Mouse (Mus musculus) lung, embryonic 14.5 days (tissue): Measurements from ENCODE around the gene Gigyf1. TPM values are rescaled to one million over a fixed set of nuclear protein-coding genes. Genes with fewer than 3 reads are reported as not detected.
A peak's percentile ranks its signal among the peaks of the same experiment; 100 is the strongest.

Experiments
- ATAC-seq: fragments of 200-750 bp; cut with Nextera tagmentation; 2 replicates; pipeline ENCODE4 v1.8.0; 2017; ENCODE audit warnings: mild to moderate bottlenecking, moderate TSS enrichment, moderate library complexity; ENCODE audit not compliant: insufficient read depth
- DNase-seq: peaks from one replicate; pipeline ENCODE4 v3.0.0-alpha.2; 2015
- H3K27ac ChIP-seq: fragments of 300-500 bp; sonication (generic); 2 replicates; pipeline ENCODE4 v1.5.1; 2014; ENCODE audit warnings: low read depth, mild to moderate bottlenecking, moderate library complexity
- H3K27me3 ChIP-seq: fragments of 300-500 bp; sonication (generic); 2 replicates; pipeline ENCODE4 v1.6.1; 2014; ENCODE audit warnings: low read length, control low read depth; ENCODE audit not compliant: insufficient read depth
- H3K36me3 ChIP-seq: fragments of 300-500 bp; sonication (generic); 2 replicates; pipeline ENCODE4 v1.6.1; 2014; ENCODE audit warnings: control low read depth; ENCODE audit not compliant: insufficient read depth
- H3K4me1 ChIP-seq: fragments of 300-500 bp; sonication (generic); 2 replicates; pipeline ENCODE4 v1.6.1; 2014; ENCODE audit warnings: antibody characterized with exemption, control low read depth; ENCODE audit not compliant: insufficient read depth
- H3K4me2 ChIP-seq: fragments of 300-500 bp; sonication (generic); 2 replicates; pipeline ENCODE4 v1.6.1; 2014; ENCODE audit warnings: mild to moderate bottlenecking
- H3K4me3 ChIP-seq: fragments of 300-500 bp; sonication (generic); 2 replicates; pipeline ENCODE4 v1.5.1; 2014; ENCODE audit warnings: low read depth, low read length
- H3K9ac ChIP-seq: fragments of 300-500 bp; sonication (generic); 2 replicates; pipeline ENCODE4 v1.6.1; 2014
- H3K9me3 ChIP-seq: fragments of 300-500 bp; sonication (generic); 2 replicates; pipeline ENCODE4 v1.6.1; 2016; ENCODE audit warnings: low read depth, low read length, control low read depth
- CTCF ChIP-seq: IDR thresholded peaks from 2 replicates; pipeline ENCODE4 v1.5.1; 2016; ENCODE audit warnings: antibody characterized with exemption, low read depth
- WGBS: fragments of 180-500 bp; shearing (Covaris S2); extraction: QIAGEN DNeasy Blood & Tissue Kit; methylation state at CpG from one replicate; pipeline ENCODE4 v1.1.7; 2014; 5-methylcytosine and 5-hydroxymethylcytosine counted together
- polyA plus RNA-seq: library from polyadenylated mRNA; unstranded; fragments of >200 nt; fragmentation: Nextera tagmentation; extraction: Ambion mirVana; gene quantifications from 2 replicates; pipeline ENCODE4 v1.2.1, GENCODE M21; 2014

Gigyf1 gene
- polyA plus RNA-seq, 1 experiment from 2014 or later: 11.1 TPM

DNA sequence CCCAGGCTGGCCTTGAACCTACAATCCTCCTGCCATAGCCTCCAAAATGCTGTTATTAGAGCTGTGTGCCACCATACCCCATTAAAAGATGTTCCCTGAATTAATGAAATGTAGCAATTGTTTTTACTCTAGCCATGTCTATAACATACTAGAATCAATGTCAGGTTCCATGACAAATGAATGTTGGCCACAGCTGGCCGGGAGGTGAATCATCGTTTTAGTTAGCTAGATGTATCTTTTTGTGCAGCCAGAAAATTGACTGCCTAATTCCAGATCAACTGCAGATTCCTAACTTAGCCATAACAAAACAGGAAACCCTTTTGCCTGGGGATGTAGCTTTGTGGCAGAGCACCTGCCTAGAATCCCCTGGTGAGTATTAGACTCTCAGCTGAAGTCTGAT lies 31.5 kb downstream of the Gigyf1 start:
- Histone ChIP-seq H3K9me3 (no peaks in the 10 kb centered on the region), H3K27me3 (peaks cover 12% of the 10 kb centered on the region), H3K4me2 (no peak overlapping the region), H3K4me1 (no peaks in the 10 kb centered on the region), H3K36me3 (no peaks in the 10 kb centered on the region), H3K27ac (no peak overlapping the region), H3K9ac (no peak overlapping the region), H3K4me3 (no peak overlapping the region)
- no peak for TF ChIP-seq CTCF
- ATAC-seq (no peak), DNase-seq (no peak)
- 63% methylated on average over 2 of the region's 2 CpGs for WGBS

DNA sequence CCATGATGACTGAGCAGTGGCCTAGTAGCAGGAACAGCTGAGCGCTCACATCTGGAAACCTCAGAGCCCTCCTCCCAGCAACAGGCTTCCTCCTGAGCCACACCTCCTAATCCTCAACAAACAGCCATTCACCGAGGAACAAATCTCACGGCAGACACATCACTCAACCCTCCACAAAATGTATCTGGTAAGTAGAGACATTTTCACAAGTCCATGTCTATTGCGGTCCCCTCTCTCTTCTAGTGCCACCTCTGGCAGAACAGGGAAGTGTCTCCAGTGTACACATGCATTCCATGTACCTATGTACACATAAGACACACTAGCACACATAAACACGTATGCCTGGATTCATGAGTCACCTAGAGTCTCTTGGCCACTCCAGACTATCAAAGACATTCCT lies 32.8 kb downstream of the Gigyf1 start:
- Histone ChIP-seq H3K4me3 (no peak overlapping the region), H3K4me2 (no peak overlapping the region), H3K9me3 (no peaks in the 10 kb centered on the region), H3K36me3 (no peaks in the 10 kb centered on the region), H3K27ac (no peak overlapping the region), H3K4me1 (no peaks in the 10 kb centered on the region), H3K27me3 (peaks cover 16% of the 10 kb centered on the region), H3K9ac (no peak overlapping the region)
- TF ChIP-seq CTCF: peak; percentile 38; the same call in 1 of the 2 replicates
- no peak for ATAC-seq
- no peak for DNase-seq
- 64% methylated on average over 5 of the region's 5 CpGs for WGBS

DNA sequence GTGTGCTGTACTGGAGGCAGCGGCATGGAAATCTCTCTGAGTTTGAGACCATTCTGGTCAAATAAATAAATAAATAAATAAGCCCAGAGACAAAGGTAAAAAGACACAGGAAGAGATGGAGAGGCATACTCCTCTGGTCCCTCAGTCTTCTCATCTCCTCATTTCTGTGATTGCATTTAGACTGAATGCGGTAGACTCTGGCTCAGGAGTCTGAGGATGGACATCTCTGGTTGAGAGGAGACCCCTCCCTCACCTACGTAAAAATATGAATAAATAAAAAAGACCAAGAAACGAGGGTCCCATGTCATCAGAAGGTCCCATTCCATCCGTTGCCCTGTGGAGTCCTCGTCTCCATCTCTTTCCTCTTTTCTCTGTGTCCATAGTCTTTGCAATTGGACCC lies 34.7 kb downstream of the Gigyf1 start:
- H3K27me3 ChIP-seq: peaks cover 16% of the 10 kb centered on the region
- ATAC-seq (no peak), DNase-seq (no peak)
- H3K9ac ChIP-seq: no peak overlapping the region
- H3K4me1 ChIP-seq: no peaks in the 10 kb centered on the region
- 31% methylated on average over 6 of the region's 6 CpGs for WGBS
- no peaks in the 10 kb centered on the region for H3K9me3 ChIP-seq
- no peaks in the 10 kb centered on the region for H3K36me3 ChIP-seq
- H3K4me2 ChIP-seq: peak overlapping the region; percentile 51
- peak overlapping the region; percentile 10; the same call in 1 of the 2 replicates for H3K4me3 ChIP-seq
- H3K27ac ChIP-seq: no peak overlapping the region
- TF ChIP-seq CTCF: no peak

DNA sequence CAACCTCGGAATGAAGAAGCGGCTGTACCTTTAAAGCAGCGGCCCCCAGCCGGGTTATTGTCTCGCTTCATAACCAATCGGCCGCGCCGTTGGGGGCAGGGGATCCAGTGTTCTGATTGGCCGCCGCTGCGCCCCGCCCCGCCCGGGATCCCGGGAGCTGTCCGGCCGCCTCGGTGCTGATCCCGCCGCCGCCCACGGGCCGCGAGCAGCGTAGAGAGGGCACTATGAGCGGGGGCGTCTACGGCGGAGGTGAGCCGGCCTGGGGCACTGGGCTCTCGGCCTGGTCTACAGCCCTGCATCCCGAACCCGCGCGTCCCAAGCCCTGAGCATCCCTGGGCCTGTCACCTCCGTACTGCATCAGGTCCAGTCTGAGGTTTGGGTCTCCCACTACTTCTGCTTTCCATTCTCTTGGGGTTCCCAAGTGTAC lies 35.1 kb downstream of the Gigyf1 start, which contains the start of gene Actl6b:
Actl6b (plus strand) TSS at position 107 of the 427 bp plus-strand sequence.
- H3K36me3 ChIP-seq: no peaks in the 10 kb centered on the region
- H3K4me3 ChIP-seq: peak within 1 kb of the TSS; percentile 10; the same call in 1 of the 2 replicates
- TF ChIP-seq CTCF: no peak
- DNase-seq: peak; percentile 85
- H3K27me3 ChIP-seq: peaks cover 16% of the 10 kb centered on the region
- no peaks in the 10 kb centered on the region for H3K9me3 ChIP-seq
- peak; percentile 73 for ATAC-seq
- H3K27ac ChIP-seq: no peak within 1 kb of the TSS
- 2% methylated on average over 37 of the region's 37 CpGs for WGBS
- no peaks in the 10 kb centered on the region for H3K4me1 ChIP-seq
- peak within 1 kb of the TSS; percentile 51 for H3K4me2 ChIP-seq
- no peak within 1 kb of the TSS for H3K9ac ChIP-seq

DNA sequence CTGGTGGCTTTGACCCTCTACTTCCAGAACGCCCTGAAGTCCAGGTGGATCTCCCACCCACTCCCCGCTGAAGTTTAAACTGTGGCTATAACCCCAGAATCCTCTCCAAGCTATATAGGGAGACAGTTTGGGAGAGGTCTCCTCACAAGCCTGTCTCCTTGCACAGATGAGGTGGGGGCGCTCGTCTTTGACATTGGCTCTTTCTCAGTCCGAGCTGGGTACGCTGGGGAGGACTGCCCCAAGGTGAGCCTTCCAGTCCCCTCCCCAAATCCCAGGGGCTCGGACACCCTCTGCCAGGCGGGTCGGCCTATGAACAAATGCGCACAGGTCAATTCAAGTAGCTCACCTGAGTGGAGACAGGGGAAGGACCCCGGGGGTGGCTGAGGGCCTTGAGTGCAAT lies 35.5 kb downstream of the Gigyf1 start:
- no peak overlapping the region for H3K27ac ChIP-seq
- TF ChIP-seq CTCF: no peak
- H3K4me1 ChIP-seq: no peaks in the 10 kb centered on the region
- H3K9ac ChIP-seq: no peak overlapping the region
- peaks cover 16% of the 10 kb centered on the region for H3K27me3 ChIP-seq
- H3K36me3 ChIP-seq: no peaks in the 10 kb centered on the region
- 44% methylated on average over 11 of the region's 11 CpGs for WGBS
- no peak for ATAC-seq
- DNase-seq: no peak
- no peak overlapping the region; the same call in 1 of the 2 replicates for H3K4me2 ChIP-seq
- H3K4me3 ChIP-seq: no peak overlapping the region
- H3K9me3 ChIP-seq: no peaks in the 10 kb centered on the region

DNA sequence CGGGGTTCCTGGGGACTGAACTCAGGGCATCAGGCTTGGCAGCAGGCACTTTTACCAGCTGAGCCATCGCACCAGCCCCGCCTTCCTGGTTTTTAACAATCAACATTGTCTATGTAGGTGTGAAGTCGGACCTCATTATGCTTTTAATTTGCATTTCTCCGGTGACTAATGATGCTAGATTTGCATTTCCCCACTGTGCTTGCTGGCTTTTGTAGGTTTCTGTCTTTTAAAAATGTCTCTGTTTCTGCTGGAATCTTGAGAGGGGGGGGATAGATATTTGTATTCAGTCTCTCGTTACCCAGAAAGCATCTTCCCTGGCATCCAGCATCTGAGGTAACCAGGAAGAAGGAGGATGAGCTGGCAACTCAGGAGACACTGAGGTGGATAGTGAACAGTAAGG lies 43.2 kb downstream of the Gigyf1 start:
- Histone ChIP-seq H3K27me3 (no peaks in the 10 kb centered on the region), H3K36me3 (no peaks in the 10 kb centered on the region), H3K4me1 (no peaks in the 10 kb centered on the region), H3K4me2 (no peak overlapping the region), H3K27ac (no peak overlapping the region), H3K9ac (no peak overlapping the region), H3K4me3 (no peak overlapping the region), H3K9me3 (no peaks in the 10 kb centered on the region)
- DNase-seq: no peak
- ATAC-seq: no peak
- TF ChIP-seq CTCF: no peak
- WGBS: 67% methylated on average over 6 of the region's 6 CpGs

DNA sequence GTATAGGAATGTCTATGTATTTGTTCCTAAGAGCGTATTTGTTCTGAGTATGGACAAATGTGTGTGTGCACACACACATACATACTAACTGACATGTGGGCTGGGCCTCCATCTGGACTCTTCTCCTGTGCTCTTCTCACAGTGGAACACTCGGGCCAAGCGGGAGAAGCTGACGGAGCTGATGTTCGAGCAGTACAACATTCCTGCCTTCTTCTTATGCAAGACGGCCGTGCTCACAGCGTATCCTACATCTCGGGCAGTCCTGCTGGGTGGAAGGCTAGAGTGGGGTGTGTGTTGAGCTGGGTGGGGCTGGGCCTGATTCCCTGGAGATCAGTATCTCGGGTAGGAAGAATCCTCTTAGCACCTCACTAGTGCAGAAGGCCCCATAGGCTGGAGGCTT lies 44.6 kb downstream of the Gigyf1 start:
- ATAC-seq (no peak), DNase-seq (no peak)
- no peaks in the 10 kb centered on the region for H3K9me3 ChIP-seq
- no peak overlapping the region for H3K9ac ChIP-seq
- H3K4me1 ChIP-seq: no peaks in the 10 kb centered on the region
- no peak for TF ChIP-seq CTCF
- 52% methylated on average over 10 of the region's 10 CpGs for WGBS
- H3K27me3 ChIP-seq: no peaks in the 10 kb centered on the region
- no peak overlapping the region for H3K4me2 ChIP-seq
- H3K27ac ChIP-seq: no peak overlapping the region
- no peaks in the 10 kb centered on the region for H3K36me3 ChIP-seq
- H3K4me3 ChIP-seq: no peak overlapping the region

DNA sequence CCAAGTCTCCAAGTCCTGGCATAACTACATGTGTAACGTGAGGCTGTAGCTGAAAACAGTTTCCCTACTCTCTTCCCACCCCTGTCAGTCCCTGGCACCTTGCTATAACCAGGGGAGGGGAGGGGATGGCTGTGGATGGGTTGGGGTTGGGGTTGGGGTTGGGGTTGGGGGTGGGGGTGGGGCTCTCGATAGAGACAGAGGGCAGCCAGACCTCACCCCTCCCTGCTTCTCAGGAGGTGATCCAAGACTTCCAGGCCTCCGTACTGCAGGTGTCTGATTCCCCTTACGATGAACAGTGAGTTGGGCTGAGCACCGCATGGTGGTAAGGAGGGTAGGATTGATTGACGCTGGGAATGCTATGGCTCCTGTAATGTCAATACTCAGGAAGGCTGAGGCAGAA lies 47.4 kb downstream of the Gigyf1 start:
- Histone ChIP-seq H3K4me3 (no peak overlapping the region), H3K9me3 (no peaks in the 10 kb centered on the region), H3K36me3 (no peaks in the 10 kb centered on the region), H3K9ac (no peak overlapping the region), H3K27ac (no peak overlapping the region), H3K4me2 (no peak overlapping the region), H3K4me1 (peaks cover 4% of the 10 kb centered on the region; the same call in 1 of the 2 replicates), H3K27me3 (no peaks in the 10 kb centered on the region)
- no peak for TF ChIP-seq CTCF
- ATAC-seq (no peak), DNase-seq (no peak)
- WGBS: 53% methylated on average over 6 of the region's 6 CpGs
